Mouse (Mus musculus): ENCODE data around the gene Dcakd. TPM values are rescaled to one million over a fixed set of nuclear protein-coding genes. Genes with fewer than 3 reads are reported as not detected.

Gene Dcakd
- polyA plus RNA-seq, 1 experiment from 2014 or later, result 101 TPM

- H3K27ac ChIP-seq, result 0 out of 2 replicates have a peak overlapping the region, but pooled peaks have one; percentile 18
- no peak overlapping the region; the same call in 1 of the 2 replicates for H3K9ac ChIP-seq
- H3K27me3 ChIP-seq (replicated peaks), result no peaks in the 10 kb centered on the region
- 12% methylated on average over 16 of the region's 16 CpGs for WGBS
- no peaks in the 10 kb centered on the region for H3K9me3 ChIP-seq
- H3K36me3 ChIP-seq, result no peaks in the 10 kb centered on the region
- H3K4me3 ChIP-seq (replicated peaks), result no peak overlapping the region
- peaks cover 10% of the 10 kb centered on the region for H3K4me1 ChIP-seq (replicated peaks)
- peak; percentile 47; the same call in 1 of the 2 replicates for ATAC-seq
- peak overlapping the region; percentile 30 for H3K4me2 ChIP-seq (replicated peaks)
Observed at GRCm38 (mm10) chr11:102963246-102963854, 64.8 kb downstream of the Dcakd start.

GRCm38 (mm10) chr11:102962861-102963245 is 65.3 kb downstream of the Dcakd start:
- Histone ChIP-seq H3K36me3 (no peaks in the 10 kb centered on the region), H3K4me2 (replicated peaks) (peak overlapping the region; percentile 30), H3K4me3 (replicated peaks) (no peak overlapping the region), H3K27ac (no peak overlapping the region), H3K27me3 (replicated peaks) (no peaks in the 10 kb centered on the region), H3K9me3 (no peaks in the 10 kb centered on the region), H3K9ac (no peak overlapping the region; the same call in 1 of the 2 replicates), H3K4me1 (replicated peaks) (peaks cover 14% of the 10 kb centered on the region)
- 45% methylated on average over 7 of the region's 7 CpGs for WGBS
- no peak for ATAC-seq

- Histone ChIP-seq H3K9ac (no peak overlapping the region), H3K4me1 (replicated peaks) (peaks cover 31% of the 10 kb centered on the region), H3K27me3 (replicated peaks) (no peaks in the 10 kb centered on the region), H3K4me2 (replicated peaks) (no peak overlapping the region), H3K27ac (no peak overlapping the region), H3K36me3 (no peaks in the 10 kb centered on the region), H3K9me3 (no peaks in the 10 kb centered on the region), H3K4me3 (replicated peaks) (no peak overlapping the region)
- ATAC-seq, result no peak
- 89% methylated on average over 4 of the region's 4 CpGs for WGBS
Observed at GRCm38 (mm10) chr11:102961082-102961481, 67.1 kb downstream of the Dcakd start.

DNA sequence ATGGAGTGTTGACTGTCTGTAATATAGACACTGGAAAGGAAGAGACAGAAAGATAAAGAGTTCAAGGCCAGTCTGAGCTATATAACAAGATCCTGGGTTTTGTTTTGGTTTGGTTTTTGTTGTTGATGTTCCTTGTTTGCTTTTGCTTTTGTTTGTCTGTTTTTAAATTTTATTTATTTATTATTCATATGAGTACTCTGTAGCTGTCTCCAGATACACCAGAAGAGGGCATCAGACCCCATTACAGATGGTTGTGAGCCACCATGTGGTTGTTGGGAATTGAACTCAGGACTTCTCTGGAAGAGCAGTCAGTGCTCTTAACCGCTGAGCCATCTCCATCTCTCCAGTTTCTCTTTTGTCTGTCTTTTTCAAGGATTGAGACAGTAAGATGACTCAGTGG is 69.3 kb downstream of the Dcakd start:
- Histone ChIP-seq H3K4me1 (replicated peaks) (peaks cover 37% of the 10 kb centered on the region), H3K9ac (no peak overlapping the region), H3K27ac (no peak overlapping the region), H3K36me3 (no peaks in the 10 kb centered on the region), H3K27me3 (replicated peaks) (no peaks in the 10 kb centered on the region), H3K4me3 (replicated peaks) (no peak overlapping the region), H3K9me3 (no peaks in the 10 kb centered on the region), H3K4me2 (replicated peaks) (no peak overlapping the region)
- 75% methylated on average over 1 of the region's 1 CpGs for WGBS
- ATAC-seq, result no peak

GRCm38 (mm10) chr11:102958431-102958830 is 69.7 kb downstream of the Dcakd start:
- Histone ChIP-seq H3K27ac (no peak overlapping the region), H3K4me3 (replicated peaks) (no peak overlapping the region), H3K36me3 (no peaks in the 10 kb centered on the region), H3K9ac (no peak overlapping the region), H3K4me1 (replicated peaks) (peaks cover 32% of the 10 kb centered on the region), H3K27me3 (replicated peaks) (no peaks in the 10 kb centered on the region), H3K9me3 (no peaks in the 10 kb centered on the region), H3K4me2 (replicated peaks) (no peak overlapping the region)
- 82% methylated on average over 6 of the region's 6 CpGs for WGBS
- no peak for ATAC-seq

GRCm38 (mm10) chr11:102957692-102958091 is 70.4 kb downstream of the Dcakd start:
- Histone ChIP-seq H3K27me3 (replicated peaks) (0 out of 2 replicates have a peak, but pooled peaks cover 6% of the 10 kb centered on the region), H3K4me1 (replicated peaks) (peaks cover 37% of the 10 kb centered on the region), H3K9ac (no peak overlapping the region), H3K36me3 (no peaks in the 10 kb centered on the region), H3K27ac (peak overlapping the region; percentile 82), H3K9me3 (no peaks in the 10 kb centered on the region), H3K4me3 (replicated peaks) (no peak overlapping the region), H3K4me2 (replicated peaks) (0 out of 2 replicates have a peak overlapping the region, but pooled peaks have one; percentile 17)
- 68% methylated on average over 8 of the region's 8 CpGs for WGBS
- ATAC-seq, result no peak

DNA sequence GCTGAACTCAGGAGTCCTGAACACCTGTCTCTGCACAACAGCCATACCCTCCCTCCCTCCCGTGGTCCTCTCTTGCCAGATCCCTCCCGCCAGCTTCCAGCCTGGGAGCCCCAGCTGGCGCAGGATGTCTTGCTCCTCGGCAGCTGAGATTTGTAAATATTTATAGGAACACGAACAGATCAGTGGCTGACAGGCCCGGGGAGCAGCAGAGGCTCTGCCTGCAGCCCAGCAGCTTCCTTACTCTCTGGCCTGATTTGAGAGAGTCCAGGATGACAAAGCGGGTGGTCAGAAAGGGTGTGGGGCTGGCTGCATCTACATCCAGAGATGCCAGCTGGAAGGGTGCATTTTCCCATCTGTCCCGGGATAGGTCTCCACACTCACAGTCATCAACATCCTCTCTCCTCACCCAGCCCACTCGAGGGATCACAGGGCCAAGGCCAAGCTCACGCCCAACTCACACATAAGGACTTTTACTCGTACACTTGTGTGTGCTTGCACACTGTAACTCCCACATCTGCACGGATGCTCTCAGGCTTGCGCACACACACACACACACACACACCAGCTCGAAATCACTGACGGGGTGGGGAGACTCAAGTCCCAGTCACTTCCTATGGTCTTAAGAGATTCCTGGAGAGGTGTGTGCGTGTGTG is 71.0 kb downstream of the Dcakd start:
- Histone ChIP-seq H3K4me1 (replicated peaks) (peaks cover 37% of the 10 kb centered on the region), H3K27ac (peak overlapping the region; percentile 82), H3K9me3 (no peaks in the 10 kb centered on the region), H3K9ac (no peak overlapping the region; the same call in 1 of the 2 replicates), H3K4me3 (replicated peaks) (no peak overlapping the region), H3K36me3 (no peaks in the 10 kb centered on the region), H3K4me2 (replicated peaks) (peak overlapping the region; percentile 17; the same call in 1 of the 2 replicates), H3K27me3 (replicated peaks) (0 out of 2 replicates have a peak, but pooled peaks cover 6% of the 10 kb centered on the region)
- peak; percentile 85 for ATAC-seq
- 29% methylated on average over 16 of the region's 16 CpGs for WGBS

GRCm38 (mm10) chr11:102952922-102953321 is 75.2 kb downstream of the Dcakd start:
- no peak overlapping the region for H3K4me3 ChIP-seq (replicated peaks)
- H3K27me3 ChIP-seq (replicated peaks), result peaks cover 36% of the 10 kb centered on the region
- H3K9me3 ChIP-seq, result no peaks in the 10 kb centered on the region
- no peak overlapping the region for H3K27ac ChIP-seq
- peaks cover 36% of the 10 kb centered on the region for H3K4me1 ChIP-seq (replicated peaks)
- 26% methylated on average over 6 of the region's 6 CpGs for WGBS
- no peak overlapping the region for H3K4me2 ChIP-seq (replicated peaks)
- ATAC-seq, result no peak
- H3K36me3 ChIP-seq, result no peaks in the 10 kb centered on the region
- H3K9ac ChIP-seq, result no peak overlapping the region

DNA sequence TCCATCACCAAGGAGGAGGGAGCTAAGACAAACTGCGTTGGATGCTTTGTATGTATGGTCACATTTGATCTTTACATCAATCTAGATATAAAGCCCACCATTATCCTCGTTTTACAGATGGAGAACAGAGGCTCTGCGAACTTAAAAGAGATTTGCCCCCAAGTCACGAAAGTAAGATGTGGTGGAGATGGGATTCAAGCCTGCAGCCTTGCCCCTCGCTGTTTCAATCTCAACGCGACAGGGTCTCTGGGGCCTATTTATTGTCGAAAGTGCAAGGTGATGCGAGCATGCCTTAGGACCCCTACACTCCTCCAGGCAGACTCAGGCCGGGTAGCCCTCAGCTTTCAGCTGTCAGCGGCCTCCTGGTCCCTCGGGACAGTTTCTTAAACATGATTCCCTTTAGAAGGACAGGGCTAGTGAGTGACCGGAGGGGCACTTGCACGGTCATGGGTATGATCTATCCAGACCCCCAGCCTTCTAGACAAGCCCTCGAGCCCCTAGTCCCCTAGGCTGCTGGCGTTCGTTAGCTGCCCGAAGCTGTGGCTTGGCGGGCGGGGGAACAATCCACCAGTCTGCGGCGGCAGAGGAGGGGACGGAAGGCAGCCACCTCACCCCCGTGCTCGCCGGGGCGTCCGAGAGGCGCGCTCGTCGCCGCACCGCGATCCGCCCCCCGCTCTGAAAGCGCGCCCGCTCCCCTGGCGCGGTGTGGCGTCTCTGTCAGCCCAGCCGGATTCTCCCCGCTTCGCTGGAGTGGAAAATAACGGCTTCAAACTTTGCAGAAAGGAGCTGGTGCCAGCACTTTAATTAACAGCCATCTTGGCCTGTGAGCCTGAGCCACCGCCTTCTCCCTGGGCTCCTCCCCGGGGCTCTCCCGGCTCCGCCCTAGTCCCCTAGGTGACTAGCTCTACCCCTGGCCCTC is 79.8 kb downstream of the Dcakd start:
- H3K4me2 ChIP-seq (replicated peaks), result peak overlapping the region; percentile 90
- no peak overlapping the region for H3K27ac ChIP-seq
- no peaks in the 10 kb centered on the region for H3K9me3 ChIP-seq
- H3K4me3 ChIP-seq (replicated peaks), result peak overlapping the region; percentile 50
- no peaks in the 10 kb centered on the region for H3K36me3 ChIP-seq
- ATAC-seq, result no peak
- H3K9ac ChIP-seq, result peak overlapping the region; percentile 52
- H3K27me3 ChIP-seq (replicated peaks), result peaks cover 82% of the 10 kb centered on the region
- 5% methylated on average over 51 of the region's 51 CpGs for WGBS
- peaks cover 35% of the 10 kb centered on the region for H3K4me1 ChIP-seq (replicated peaks)

DNA sequence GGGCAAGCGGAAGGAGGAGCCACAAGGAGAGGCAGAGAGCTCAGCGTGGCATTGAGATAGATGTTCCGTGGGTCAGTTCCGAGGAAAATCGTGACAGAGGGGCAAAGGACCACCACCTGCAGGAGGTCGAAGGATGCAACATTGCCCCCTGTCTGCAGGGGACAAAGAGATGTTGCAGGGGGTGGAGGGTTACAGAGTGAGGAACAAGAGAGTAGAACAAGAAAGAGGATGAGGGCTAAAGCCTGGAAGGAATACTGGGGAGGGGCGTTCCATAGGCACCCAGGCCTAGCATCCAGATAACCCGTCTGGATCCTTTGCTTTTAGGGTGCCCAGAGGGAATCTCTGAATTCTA is 81.2 kb downstream of the Dcakd start:
- Histone ChIP-seq H3K9ac (no peak overlapping the region), H3K27ac (no peak overlapping the region), H3K9me3 (no peaks in the 10 kb centered on the region), H3K4me1 (replicated peaks) (peaks cover 29% of the 10 kb centered on the region), H3K36me3 (no peaks in the 10 kb centered on the region), H3K27me3 (replicated peaks) (peaks cover 84% of the 10 kb centered on the region), H3K4me2 (replicated peaks) (peak overlapping the region; percentile 91), H3K4me3 (replicated peaks) (peak overlapping the region; percentile 47)
- no peak; the same call in 1 of the 2 replicates for ATAC-seq
- 13% methylated on average over 8 of the region's 8 CpGs for WGBS

DNA sequence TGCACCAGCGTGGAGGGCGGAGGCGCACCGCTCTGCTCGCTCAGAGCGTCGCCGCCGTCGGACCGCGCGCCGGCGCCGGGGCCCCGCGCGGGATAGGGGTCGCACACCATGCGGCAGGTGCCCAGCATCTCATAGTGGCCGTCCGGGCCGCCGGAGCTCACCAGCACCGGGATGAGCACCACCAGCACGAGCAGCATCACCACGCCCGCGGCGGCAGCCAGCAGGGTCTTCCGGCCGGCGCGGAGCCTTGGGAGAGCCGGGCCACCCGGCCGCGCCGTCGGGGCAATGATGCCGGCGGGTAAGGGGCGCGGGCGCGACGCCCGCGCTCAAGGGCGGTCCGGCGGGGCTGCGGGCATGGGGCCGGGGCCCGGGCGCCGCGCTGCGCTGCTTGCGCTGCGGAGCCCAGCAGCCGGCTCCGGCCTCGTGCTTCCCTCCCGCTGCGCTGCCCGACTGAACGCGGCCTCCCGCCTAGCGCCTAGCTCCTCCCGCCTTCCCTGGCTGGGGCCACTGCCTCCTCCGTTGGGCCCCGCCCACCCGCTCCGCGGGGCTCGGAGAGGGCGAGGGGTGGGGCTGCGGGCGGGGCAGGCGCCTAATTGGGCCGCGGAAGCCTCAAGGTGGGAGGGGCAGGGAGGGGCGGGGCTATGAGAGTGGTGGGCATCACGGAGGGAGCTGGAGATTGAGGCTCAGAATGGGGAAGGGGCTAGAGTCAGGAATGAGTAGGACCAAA is 81.7 kb downstream of the Dcakd start, which contains the start of gene C1ql1:
C1ql1 (minus strand) TSS at position 424 of the 727 bp plus-strand sequence.
- peaks cover 82% of the 10 kb centered on the region for H3K27me3 ChIP-seq (replicated peaks)
- under 1% methylated on average over 81 of the region's 87 CpGs for WGBS
- no peak within 1 kb of the TSS for H3K27ac ChIP-seq
- peak within 1 kb of the TSS; percentile 47 for H3K4me3 ChIP-seq (replicated peaks)
- peak within 1 kb of the TSS; percentile 91 for H3K4me2 ChIP-seq (replicated peaks)
- peak; percentile 95 for ATAC-seq
- no peaks in the 10 kb centered on the region for H3K36me3 ChIP-seq
- H3K9me3 ChIP-seq, result no peaks in the 10 kb centered on the region
- H3K4me1 ChIP-seq (replicated peaks), result peaks cover 29% of the 10 kb centered on the region
- peak within 1 kb of the TSS; percentile 53 for H3K9ac ChIP-seq
